Mouse (Mus musculus) intestine, embryonic 14.5 days (tissue): ENCODE data around the gene Bcl2l2. TPM values are rescaled to one million over a fixed set of nuclear protein-coding genes. Genes with fewer than 3 reads are reported as not detected.
A peak's percentile ranks its signal among the peaks of the same experiment; 100 is the strongest.

ENCODE experiments used
- ATAC-seq: fragments of 200-750 bp; cut with Nextera tagmentation; replicated peaks from 2 replicates; pipeline ENCODE4 v1.8.0; 2017; ENCODE audit warnings: low read depth, moderate number of reproducible peaks, moderate TSS enrichment, moderate library complexity; ENCODE audit not compliant: low FRiP score, low TSS enrichment
- DNase-seq: peaks from one replicate; pipeline ENCODE4 v3.0.0-alpha.2; 2018; ENCODE audit warnings: low spot score
- H3K27ac ChIP-seq: fragments of 300-500 bp; sonication (generic); 2 replicates; pipeline ENCODE4 v1.5.1; 2014; ENCODE audit warnings: low read depth, mild to moderate bottlenecking, control low read depth
- H3K27me3 ChIP-seq: fragments of 300-500 bp; sonication (generic); replicated peaks from 2 replicates; pipeline ENCODE4 v1.6.1; 2014; ENCODE audit warnings: low read length, control low read depth; ENCODE audit not compliant: control insufficient read depth, insufficient read depth
- H3K36me3 ChIP-seq: fragments of 300-500 bp; sonication (generic); 2 replicates; pipeline ENCODE4 v1.6.1; 2014; ENCODE audit warnings: low read length, control low read depth; ENCODE audit not compliant: control insufficient read depth, insufficient read depth
- H3K4me1 ChIP-seq: fragments of 300-500 bp; sonication (generic); replicated peaks from 2 replicates; pipeline ENCODE4 v1.6.1; 2014; ENCODE audit warnings: low read length, control low read depth, mixed read lengths; ENCODE audit not compliant: control insufficient read depth, insufficient read depth
- H3K4me2 ChIP-seq: fragments of 300-500 bp; sonication (generic); 2 replicates; pipeline ENCODE4 v1.6.1; 2014; ENCODE audit warnings: low read length
- H3K4me3 ChIP-seq: fragments of 300-500 bp; sonication (generic); 2 replicates; pipeline ENCODE4 v1.5.1; 2014; ENCODE audit warnings: low read depth, low read length, control low read depth, mixed read lengths
- H3K9ac ChIP-seq: fragments of 300-500 bp; sonication (generic); 2 replicates; pipeline ENCODE4 v1.6.1; 2014; ENCODE audit warnings: mild to moderate bottlenecking, low read length
- H3K9me3 ChIP-seq: fragments of 300-500 bp; sonication (generic); 2 replicates; pipeline ENCODE4 v1.6.1; 2016; ENCODE audit warnings: low read length, control low read depth; ENCODE audit not compliant: control insufficient read depth
- WGBS: fragments of 180-500 bp; shearing (Covaris S2); extraction: QIAGEN DNeasy Blood & Tissue Kit; methylation state at CpG from one replicate; pipeline ENCODE4 v1.1.7; 2014; 5-methylcytosine and 5-hydroxymethylcytosine counted together
- polyA plus RNA-seq: library from polyadenylated mRNA; unstranded; fragments of >200 nt; fragmentation: Nextera tagmentation; extraction: Ambion mirVana; gene quantifications from 2 replicates; pipeline ENCODE4 v1.2.1, GENCODE M21; 2014

The Bcl2l2 gene
- polyA plus RNA-seq, 1 experiment from 2014 or later = 5.2 TPM

- DNase-seq (peak; percentile 86), ATAC-seq (peak; percentile 79)
- Histone ChIP-seq H3K4me2 (peak overlapping the region; percentile 91), H3K4me3 (peak overlapping the region; percentile 68), H3K9ac (peak overlapping the region; percentile 82), H3K9me3 (peaks cover 5% of the 10 kb centered on the region), H3K4me1 (peaks cover 30% of the 10 kb centered on the region), H3K36me3 (no peaks in the 10 kb centered on the region; the same call in 1 of the 2 replicates), H3K27ac (peak overlapping the region; percentile 99), H3K27me3 (no peaks in the 10 kb centered on the region)
- 1% methylated on average over 52 of the region's 58 CpGs for WGBS
These were observed 43.4 kb downstream of the Bcl2l2 start for GRCm38 (mm10) chr14:54926401-54927158.

GRCm38 (mm10) chr14:54927296-54927695 lies 44.1 kb downstream of the Bcl2l2 start:
- peak overlapping the region; percentile 82 for H3K9ac ChIP-seq
- ATAC-seq = no peak
- peaks cover 30% of the 10 kb centered on the region for H3K4me1 ChIP-seq

GRCm38 (mm10) chr14:54929801-54930200 lies 46.6 kb downstream of the Bcl2l2 start:
- Histone ChIP-seq H3K9ac (no peak overlapping the region), H3K27me3 (no peaks in the 10 kb centered on the region), H3K4me3 (no peak overlapping the region), H3K36me3 (no peaks in the 10 kb centered on the region), H3K9me3 (no peaks in the 10 kb centered on the region), H3K4me2 (no peak overlapping the region), H3K4me1 (peaks cover 23% of the 10 kb centered on the region), H3K27ac (no peak overlapping the region)
- DNase-seq (no peak), ATAC-seq (no peak)
- WGBS = 70% methylated on average over 5 of the region's 5 CpGs

More at GRCm38 (mm10) chr14:54927296-54927695, 44.1 kb downstream of the Bcl2l2 start:
- no peaks in the 10 kb centered on the region for H3K27me3 ChIP-seq
- no peaks in the 10 kb centered on the region for H3K9me3 ChIP-seq
- no peak for DNase-seq
- H3K27ac ChIP-seq = peak overlapping the region; percentile 99
- no peaks in the 10 kb centered on the region for H3K36me3 ChIP-seq
- WGBS = 17% methylated on average over 7 of the region's 7 CpGs
- peak overlapping the region; percentile 91 for H3K4me2 ChIP-seq
- H3K4me3 ChIP-seq = peak overlapping the region; percentile 68

GRCm38 (mm10) chr14:54930431-54930830 lies 47.3 kb downstream of the Bcl2l2 start:
- 43% methylated on average over 2 of the region's 2 CpGs for WGBS
- H3K4me1 ChIP-seq = peaks cover 21% of the 10 kb centered on the region
- H3K9ac ChIP-seq = no peak overlapping the region
- no peaks in the 10 kb centered on the region for H3K36me3 ChIP-seq
- no peak overlapping the region for H3K27ac ChIP-seq
- no peak for ATAC-seq
- no peak for DNase-seq
- no peak overlapping the region for H3K4me2 ChIP-seq
- no peaks in the 10 kb centered on the region for H3K27me3 ChIP-seq
- no peaks in the 10 kb centered on the region for H3K9me3 ChIP-seq
- H3K4me3 ChIP-seq = no peak overlapping the region

GRCm38 (mm10) chr14:54932645-54933150 lies 49.5 kb downstream of the Bcl2l2 start, which contains the start of gene Il25:
TSS of gene Il25 (plus strand) at chr14:54932695.
- Histone ChIP-seq H3K4me1 (peaks cover 19% of the 10 kb centered on the region), H3K4me3 (no peak within 1 kb of the TSS), H3K27ac (no peak within 1 kb of the TSS), H3K9me3 (no peaks in the 10 kb centered on the region), H3K9ac (no peak within 1 kb of the TSS), H3K4me2 (no peak within 1 kb of the TSS; the same call in 1 of the 2 replicates), H3K27me3 (no peaks in the 10 kb centered on the region), H3K36me3 (no peaks in the 10 kb centered on the region)
- 28% methylated on average over 6 of the region's 6 CpGs for WGBS
- ATAC-seq = no peak
- no peak for DNase-seq

- DNase-seq (no peak), ATAC-seq (peak; percentile 32; the same call in 1 of the 2 replicates)
- Histone ChIP-seq H3K4me3 (no peak within 1 kb of the TSS), H3K36me3 (no peaks in the 10 kb centered on the region), H3K4me1 (peaks cover 11% of the 10 kb centered on the region), H3K9ac (0 out of 2 replicates have a peak within 1 kb of the TSS, but pooled peaks have one; percentile 11), H3K9me3 (no peaks in the 10 kb centered on the region), H3K27me3 (no peaks in the 10 kb centered on the region), H3K4me2 (0 out of 2 replicates have a peak within 1 kb of the TSS, but pooled peaks have one; percentile 4), H3K27ac (peak within 1 kb of the TSS; percentile 75)
- 37% methylated on average over 8 of the region's 8 CpGs for WGBS
These were observed 53.0 kb downstream of the Bcl2l2 start, which contains the start of gene Cmtm5 for GRCm38 (mm10) chr14:54935904-54936830. TSS of gene Cmtm5 (plus strand) at chr14:54936261.

- Histone ChIP-seq H3K4me2 (0 out of 2 replicates have a peak overlapping the region, but pooled peaks have one; percentile 4), H3K27me3 (no peaks in the 10 kb centered on the region), H3K4me1 (peaks cover 11% of the 10 kb centered on the region), H3K4me3 (no peak overlapping the region), H3K36me3 (no peaks in the 10 kb centered on the region), H3K9me3 (no peaks in the 10 kb centered on the region), H3K27ac (peak overlapping the region; percentile 75; the same call in 1 of the 2 replicates), H3K9ac (0 out of 2 replicates have a peak overlapping the region, but pooled peaks have one; percentile 11)
- ATAC-seq = peak; percentile 42; the same call in 1 of the 2 replicates
- DNase-seq = no peak
- 57% methylated on average over 6 of the region's 6 CpGs for WGBS
These were observed 53.6 kb downstream of the Bcl2l2 start for GRCm38 (mm10) chr14:54936831-54937160.
